Mouse (Mus musculus): ENCODE measurements around the gene Tmub2. TPM values are rescaled to one million over a fixed set of nuclear protein-coding genes. Genes with fewer than 3 reads are reported as not detected.
"Not testable (repeated sequence)": the region's sequence is repeated elsewhere in the genome, so short reads cannot be mapped to it uniquely, and the experiment has no call there.

Tmub2 gene
- polyA plus RNA-seq, 1 experiment from 2014 or later: 26.1 TPM

DNA sequence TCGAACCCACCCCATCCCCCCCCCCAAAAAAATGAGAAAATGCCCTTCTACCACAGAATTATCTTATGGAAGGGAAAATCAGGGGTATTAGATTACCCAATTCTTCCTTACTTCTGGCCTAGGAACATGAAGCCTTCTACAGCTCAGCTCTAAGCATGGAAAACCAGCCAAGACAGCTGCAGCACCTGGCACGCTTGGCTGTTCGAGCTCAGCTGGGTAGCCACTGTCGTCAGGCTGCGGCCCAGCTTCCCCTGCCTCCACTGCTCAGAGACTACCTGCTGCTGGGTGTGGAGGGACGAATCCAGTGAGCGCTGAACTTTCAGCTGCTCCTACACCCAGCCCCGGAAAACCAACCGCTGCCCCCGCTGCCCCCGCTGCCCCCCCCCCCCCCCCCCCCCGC, 7.0 kb upstream of the Tmub2 start:
- no peak overlapping the region for H3K4me3 ChIP-seq (replicated peaks)
- peaks cover 11% of the 10 kb centered on the region for H3K4me1 ChIP-seq (replicated peaks)
- H3K36me3 ChIP-seq (replicated peaks): no peaks in the 10 kb centered on the region
- no peak overlapping the region for H3K27ac ChIP-seq (replicated peaks)
- no peak overlapping the region for H3K9ac ChIP-seq
- WGBS (ENCODE audit: insufficient replicate concordance): 72% methylated on average over 8 of the region's 12 CpGs
- no peak for ATAC-seq (ENCODE audit: insufficient read depth)
- H3K27me3 ChIP-seq: peaks cover 13% of the 10 kb centered on the region; the same call in 1 of the 2 replicates
- no peaks in the 10 kb centered on the region for H3K9me3 ChIP-seq (replicated peaks)
- H3K4me2 ChIP-seq: no peak overlapping the region

GRCm38 (mm10) chr11:102279595-102279994, 5.1 kb upstream of the Tmub2 start:
- peaks cover 13% of the 10 kb centered on the region; the same call in 1 of the 2 replicates for H3K27me3 ChIP-seq
- H3K4me2 ChIP-seq: no peak overlapping the region
- no peaks in the 10 kb centered on the region for H3K36me3 ChIP-seq (replicated peaks)
- H3K4me1 ChIP-seq (replicated peaks): peaks cover 18% of the 10 kb centered on the region
- H3K4me3 ChIP-seq (replicated peaks): no peak overlapping the region
- H3K9me3 ChIP-seq (replicated peaks): no peaks in the 10 kb centered on the region
- WGBS (ENCODE audit: insufficient replicate concordance): 73% methylated on average over 3 of the region's 3 CpGs
- no peak for ATAC-seq (ENCODE audit: insufficient read depth)
- no peak overlapping the region for H3K9ac ChIP-seq
- no peak overlapping the region for H3K27ac ChIP-seq (replicated peaks)

- H3K36me3 ChIP-seq (replicated peaks); H3K9ac ChIP-seq; ATAC-seq (ENCODE audit: insufficient read depth); H3K4me3 ChIP-seq (replicated peaks); H3K27ac ChIP-seq (replicated peaks); H3K4me2 ChIP-seq; H3K9me3 ChIP-seq (replicated peaks): not testable (repeated sequence)
- 56% methylated on average over 6 of the region's 6 CpGs for WGBS (ENCODE audit: insufficient replicate concordance)
- Histone ChIP-seq H3K4me1 (replicated peaks) (peaks cover 18% of the 10 kb centered on the region), H3K27me3 (peaks cover 13% of the 10 kb centered on the region; the same call in 1 of the 2 replicates)
Observed at GRCm38 (mm10) chr11:102280267-102280666, 4.5 kb upstream of the Tmub2 start.

DNA sequence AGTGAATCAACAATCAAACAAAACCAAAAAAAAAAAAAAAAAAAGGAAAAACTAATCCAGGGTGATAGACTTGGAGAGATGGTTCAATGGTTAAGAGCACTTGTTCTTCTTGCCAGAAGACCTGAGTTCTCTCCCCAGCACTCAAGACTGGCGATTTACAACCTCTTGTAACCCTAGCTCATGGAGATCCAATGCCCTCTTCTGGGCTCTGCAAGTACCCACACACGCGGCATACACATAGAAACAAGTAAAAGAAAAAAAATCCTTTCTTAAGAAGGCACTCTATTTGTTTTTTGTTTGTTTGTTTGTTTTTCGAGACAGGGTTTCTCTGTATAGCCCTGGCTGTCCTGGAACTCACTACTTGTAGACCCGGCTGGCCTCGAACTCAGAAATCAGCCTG, 809 bp upstream of the Tmub2 start:
- Histone ChIP-seq H3K4me2 (peak overlapping the region; percentile 66), H3K36me3 (replicated peaks) (peaks cover 22% of the 10 kb centered on the region), H3K27me3 (no peaks in the 10 kb centered on the region), H3K4me3 (replicated peaks) (peak overlapping the region; percentile 73), H3K27ac (replicated peaks) (peak overlapping the region; percentile 72; the same call in 1 of the 2 replicates), H3K9me3 (replicated peaks) (no peaks in the 10 kb centered on the region), H3K4me1 (replicated peaks) (peaks cover 43% of the 10 kb centered on the region), H3K9ac (peak overlapping the region; percentile 44; the same call in 1 of the 2 replicates)
- no peak for ATAC-seq (ENCODE audit: insufficient read depth)
- WGBS (ENCODE audit: insufficient replicate concordance): 73% methylated on average over 6 of the region's 6 CpGs

DNA sequence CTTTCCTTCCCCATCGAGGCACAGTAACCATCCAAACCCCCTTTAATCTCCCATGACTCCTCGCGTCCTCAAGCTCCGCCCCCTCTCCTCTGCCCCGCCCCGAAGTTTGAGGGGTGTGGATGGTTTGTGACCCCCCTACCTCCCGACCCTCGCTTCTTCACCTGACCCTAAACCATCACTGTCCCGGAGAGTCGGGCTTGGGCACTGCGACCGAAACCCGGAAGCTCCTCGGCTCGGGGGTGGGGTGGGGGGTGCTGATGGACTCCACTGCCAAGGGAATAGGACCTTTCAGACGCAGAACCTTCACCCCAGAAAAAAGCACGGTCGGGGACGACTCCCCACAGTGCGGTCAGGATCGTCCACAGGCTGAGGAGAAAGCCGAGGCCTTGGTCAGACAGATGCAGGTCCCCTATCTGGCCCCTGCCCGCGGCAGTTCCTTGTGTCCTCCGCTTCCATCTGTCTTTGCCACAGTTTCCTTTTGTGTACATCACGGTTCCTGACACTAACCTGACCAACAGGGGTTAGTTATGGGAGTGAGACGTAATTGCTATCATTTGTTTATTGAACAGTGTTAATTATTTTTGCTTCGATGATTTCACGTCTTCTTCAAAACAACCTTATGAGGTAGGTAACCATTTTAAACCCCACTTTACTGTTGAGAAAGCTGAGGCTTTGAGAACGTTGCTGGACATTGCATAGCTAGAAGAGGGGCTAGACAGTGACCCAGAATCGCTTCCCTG, 534 bp downstream of the Tmub2 start:
- 3% methylated on average over 31 of the region's 31 CpGs for WGBS (ENCODE audit: insufficient replicate concordance)
- peak; percentile 61 for ATAC-seq (ENCODE audit: insufficient read depth)
- Histone ChIP-seq H3K9me3 (replicated peaks) (no peaks in the 10 kb centered on the region), H3K4me1 (replicated peaks) (peaks cover 48% of the 10 kb centered on the region), H3K27ac (replicated peaks) (peak overlapping the region; percentile 77), H3K4me2 (peak overlapping the region; percentile 66), H3K9ac (peak overlapping the region; percentile 65), H3K27me3 (no peaks in the 10 kb centered on the region), H3K36me3 (replicated peaks) (peaks cover 29% of the 10 kb centered on the region), H3K4me3 (replicated peaks) (peak overlapping the region; percentile 73)

- peak overlapping the region; percentile 46 for H3K27ac ChIP-seq (replicated peaks)
- 80% methylated on average over 8 of the region's 8 CpGs for WGBS (ENCODE audit: insufficient replicate concordance)
Observed at GRCm38 (mm10) chr11:102287485-102287884, 2.8 kb downstream of the Tmub2 start.

GRCm38 (mm10) chr11:102288027-102288804, 3.5 kb downstream of the Tmub2 start:
- Histone ChIP-seq H3K9me3 (replicated peaks) (no peaks in the 10 kb centered on the region), H3K27ac (replicated peaks) (peak overlapping the region; percentile 65), H3K27me3 (no peaks in the 10 kb centered on the region), H3K4me1 (replicated peaks) (peaks cover 52% of the 10 kb centered on the region), H3K4me3 (replicated peaks) (no peak overlapping the region), H3K9ac (peak overlapping the region; percentile 19; the same call in 1 of the 2 replicates), H3K4me2 (peak overlapping the region; percentile 29; the same call in 1 of the 2 replicates), H3K36me3 (replicated peaks) (peaks cover 59% of the 10 kb centered on the region)
- no peak for ATAC-seq (ENCODE audit: insufficient read depth)
- 68% methylated on average over 8 of the region's 8 CpGs for WGBS (ENCODE audit: insufficient replicate concordance)

More at GRCm38 (mm10) chr11:102287485-102287884, 2.8 kb downstream of the Tmub2 start:
- peaks cover 52% of the 10 kb centered on the region for H3K4me1 ChIP-seq (replicated peaks)
- H3K4me3 ChIP-seq (replicated peaks): no peak overlapping the region
- H3K9ac ChIP-seq: no peak overlapping the region
- no peaks in the 10 kb centered on the region for H3K27me3 ChIP-seq
- H3K36me3 ChIP-seq (replicated peaks): peaks cover 51% of the 10 kb centered on the region
- no peak overlapping the region for H3K4me2 ChIP-seq
- no peak for ATAC-seq (ENCODE audit: insufficient read depth)
- H3K9me3 ChIP-seq (replicated peaks): no peaks in the 10 kb centered on the region

GRCm38 (mm10) chr11:102288913-102289312, 4.2 kb downstream of the Tmub2 start:
- no peak for ATAC-seq (ENCODE audit: insufficient read depth)
- Histone ChIP-seq H3K9ac (peak overlapping the region; percentile 19; the same call in 1 of the 2 replicates), H3K27ac (replicated peaks) (peak overlapping the region; percentile 65; the same call in 1 of the 2 replicates), H3K4me2 (0 out of 2 replicates have a peak overlapping the region, but pooled peaks have one; percentile 29), H3K9me3 (replicated peaks) (no peaks in the 10 kb centered on the region), H3K27me3 (no peaks in the 10 kb centered on the region), H3K4me1 (replicated peaks) (peaks cover 51% of the 10 kb centered on the region), H3K36me3 (replicated peaks) (peaks cover 66% of the 10 kb centered on the region), H3K4me3 (replicated peaks) (no peak overlapping the region)
- WGBS (ENCODE audit: insufficient replicate concordance): 83% methylated on average over 2 of the region's 2 CpGs

- H3K36me3 ChIP-seq (replicated peaks): peaks cover 72% of the 10 kb centered on the region
- H3K27me3 ChIP-seq: no peaks in the 10 kb centered on the region
- no peak overlapping the region for H3K27ac ChIP-seq (replicated peaks)
- no peak overlapping the region for H3K9ac ChIP-seq
- H3K4me2 ChIP-seq: no peak overlapping the region
- 66% methylated on average over 6 of the region's 6 CpGs for WGBS (ENCODE audit: insufficient replicate concordance)
- peaks cover 53% of the 10 kb centered on the region for H3K4me1 ChIP-seq (replicated peaks)
- H3K9me3 ChIP-seq (replicated peaks): no peaks in the 10 kb centered on the region
- no peak overlapping the region for H3K4me3 ChIP-seq (replicated peaks)
- ATAC-seq (ENCODE audit: insufficient read depth): no peak
Observed at GRCm38 (mm10) chr11:102289511-102290100, 4.9 kb downstream of the Tmub2 start.

GRCm38 (mm10) chr11:102290141-102290540, 5.4 kb downstream of the Tmub2 start:
- Histone ChIP-seq H3K9ac (no peak overlapping the region), H3K27ac (replicated peaks) (no peak overlapping the region), H3K9me3 (replicated peaks) (no peaks in the 10 kb centered on the region), H3K4me1 (replicated peaks) (peaks cover 58% of the 10 kb centered on the region), H3K27me3 (no peaks in the 10 kb centered on the region), H3K4me3 (replicated peaks) (no peak overlapping the region), H3K36me3 (replicated peaks) (peaks cover 73% of the 10 kb centered on the region), H3K4me2 (no peak overlapping the region)
- ATAC-seq (ENCODE audit: insufficient read depth): no peak
- WGBS (ENCODE audit: insufficient replicate concordance): 87% methylated on average over 4 of the region's 4 CpGs
